Mouse (Mus musculus) E14TG2a.4 (cell line): ENCODE measurements around the gene Ptrh1.
A peak's percentile ranks its signal among the peaks of the same experiment; 100 is the strongest.

Experiments
- H3K27me3 ChIP-seq: 2 replicates; pipeline ENCODE4 v1.6.1; 2014; ENCODE audit warnings: low read length, control low read depth; ENCODE audit not compliant: insufficient read depth
- H3K36me3 ChIP-seq: 2 replicates; pipeline ENCODE4 v1.6.1; 2014; ENCODE audit warnings: low read length, control low read depth; ENCODE audit not compliant: insufficient read depth
- H3K4me1 ChIP-seq: replicated peaks from 2 replicates; pipeline ENCODE4 v1.6.1; 2014; ENCODE audit warnings: low read depth, low read length, control low read depth
- H3K4me3 ChIP-seq: replicated peaks from 2 replicates; pipeline ENCODE4 v1.5.1; 2014; ENCODE audit warnings: mild to moderate bottlenecking, low read length
- H3K9me3 ChIP-seq: 2 replicates; pipeline ENCODE4 v1.6.1; 2014; ENCODE audit warnings: low read length, control low read depth
- CTCF ChIP-seq: conservative IDR thresholded peaks from 2 replicates; pipeline ENCODE4 v1.5.1; 2014; ENCODE audit warnings: low read length
- NANOG ChIP-seq: IDR thresholded peaks from 2 replicates; pipeline ENCODE4 v1.6.1; 2014; ENCODE audit warnings: borderline replicate concordance, low read length, mixed read lengths
- POU5F1 ChIP-seq: IDR thresholded peaks from 2 replicates; pipeline ENCODE4 v1.6.1; 2014; ENCODE audit warnings: low read length, borderline replicate concordance

The Ptrh1 gene

GRCm38 (mm10) chr2:32736306-32736829 lies 39.2 kb upstream of the Ptrh1 start:
- peaks cover 34% of the 10 kb centered on the region for H3K27me3 ChIP-seq
- no peak overlapping the region for H3K4me3 ChIP-seq
- peaks cover 17% of the 10 kb centered on the region for H3K9me3 ChIP-seq
- H3K36me3 ChIP-seq, result no peaks in the 10 kb centered on the region
- no peak for TF ChIP-seq POU5F1
- TF ChIP-seq NANOG, result no peak
- TF ChIP-seq CTCF, result no peak
- H3K4me1 ChIP-seq, result peaks cover 12% of the 10 kb centered on the region

GRCm38 (mm10) chr2:32737008-32737407 lies 38.6 kb upstream of the Ptrh1 start:
- Histone ChIP-seq H3K4me3 (no peak overlapping the region), H3K9me3 (peaks cover 17% of the 10 kb centered on the region), H3K27me3 (peaks cover 39% of the 10 kb centered on the region), H3K36me3 (no peaks in the 10 kb centered on the region), H3K4me1 (peaks cover 17% of the 10 kb centered on the region)
- no peak for TF ChIP-seq CTCF
- TF ChIP-seq POU5F1, result no peak
- no peak for TF ChIP-seq NANOG

- H3K4me3 ChIP-seq, result no peak overlapping the region
- H3K9me3 ChIP-seq, result peaks cover 17% of the 10 kb centered on the region
- H3K27me3 ChIP-seq, result peaks cover 58% of the 10 kb centered on the region
- H3K36me3 ChIP-seq, result no peaks in the 10 kb centered on the region
- TF ChIP-seq CTCF (no peak), NANOG (no peak), POU5F1 (no peak)
- H3K4me1 ChIP-seq, result peaks cover 22% of the 10 kb centered on the region
Measured at GRCm38 (mm10) chr2:32739311-32739710, 36.3 kb upstream of the Ptrh1 start.

- TF ChIP-seq POU5F1 (no peak), CTCF (no peak), NANOG (no peak)
- Histone ChIP-seq H3K4me1 (peaks cover 16% of the 10 kb centered on the region), H3K4me3 (peak within 1 kb of the TSS; percentile 88), H3K9me3 (peaks cover 17% of the 10 kb centered on the region), H3K27me3 (peaks cover 74% of the 10 kb centered on the region), H3K36me3 (no peaks in the 10 kb centered on the region)
Measured at GRCm38 (mm10) chr2:32740916-32741272, 34.7 kb upstream of the Ptrh1 start, which contains the start of gene 6330409D20Rik. TSS of gene 6330409D20Rik (minus strand) at chr2:32741016.

- Histone ChIP-seq H3K36me3 (no peaks in the 10 kb centered on the region), H3K27me3 (peaks cover 78% of the 10 kb centered on the region), H3K4me1 (peaks cover 16% of the 10 kb centered on the region), H3K9me3 (peaks cover 14% of the 10 kb centered on the region), H3K4me3 (peak overlapping the region; percentile 88)
- TF ChIP-seq NANOG (no peak), CTCF (no peak), POU5F1 (no peak)
Measured at GRCm38 (mm10) chr2:32741273-32742172, 34.1 kb upstream of the Ptrh1 start.

- H3K4me3 ChIP-seq, result peak overlapping the region; percentile 88
- TF ChIP-seq POU5F1 (no peak), CTCF (no peak), NANOG (no peak)
- peaks cover 8% of the 10 kb centered on the region for H3K9me3 ChIP-seq
- no peaks in the 10 kb centered on the region; the same call in 1 of the 2 replicates for H3K36me3 ChIP-seq
- peaks cover 79% of the 10 kb centered on the region for H3K27me3 ChIP-seq
- H3K4me1 ChIP-seq, result peaks cover 16% of the 10 kb centered on the region
Measured at GRCm38 (mm10) chr2:32742173-32742531, 33.4 kb upstream of the Ptrh1 start.

GRCm38 (mm10) chr2:32744272-32744982 lies 31.2 kb upstream of the Ptrh1 start:
- Histone ChIP-seq H3K27me3 (peaks cover 75% of the 10 kb centered on the region), H3K36me3 (no peaks in the 10 kb centered on the region; the same call in 1 of the 2 replicates), H3K4me3 (no peak overlapping the region), H3K4me1 (peaks cover 20% of the 10 kb centered on the region), H3K9me3 (no peaks in the 10 kb centered on the region)
- TF ChIP-seq POU5F1 (no peak), CTCF (no peak), NANOG (no peak)

- Histone ChIP-seq H3K27me3 (peaks cover 41% of the 10 kb centered on the region), H3K4me1 (peaks cover 29% of the 10 kb centered on the region), H3K4me3 (no peak overlapping the region), H3K9me3 (no peaks in the 10 kb centered on the region), H3K36me3 (no peaks in the 10 kb centered on the region; the same call in 1 of the 2 replicates)
- TF ChIP-seq NANOG (no peak), POU5F1 (no peak), CTCF (no peak)
Measured at GRCm38 (mm10) chr2:32749082-32749481, 26.5 kb upstream of the Ptrh1 start.
